Mouse (Mus musculus): ENCODE results near the gene Cryzl2. TPM values are rescaled to one million over a fixed set of nuclear protein-coding genes. Genes with fewer than 3 reads are reported as not detected.

Gene Cryzl2
- polyA plus RNA-seq, 1 experiment from 2014 or later, result 14.1 TPM

GRCm38 (mm10) chr1:157532826-157533460 lies 74.6 kb downstream of the Cryzl2 start:
- Histone ChIP-seq H3K27ac (replicated peaks) (no peak overlapping the region), H3K9ac (no peak overlapping the region), H3K4me3 (replicated peaks) (no peak overlapping the region), H3K27me3 (no peaks in the 10 kb centered on the region), H3K4me2 (replicated peaks) (no peak overlapping the region), H3K36me3 (no peaks in the 10 kb centered on the region), H3K4me1 (no peaks in the 10 kb centered on the region), H3K9me3 (replicated peaks) (no peaks in the 10 kb centered on the region)
- no peak for ATAC-seq (ENCODE audit: insufficient number of reproducible peaks, low FRiP score, low TSS enrichment, low read depth)
- 42% methylated on average over 8 of the region's 8 CpGs for WGBS

- H3K27ac ChIP-seq (replicated peaks), result no peak overlapping the region
- no peaks in the 10 kb centered on the region for H3K27me3 ChIP-seq
- no peak for ATAC-seq (ENCODE audit: insufficient number of reproducible peaks, low FRiP score, low TSS enrichment, low read depth)
- no peak overlapping the region for H3K4me3 ChIP-seq (replicated peaks)
- WGBS, result 88% methylated on average over 1 of the region's 1 CpGs
- H3K4me1 ChIP-seq, result no peaks in the 10 kb centered on the region
- no peak overlapping the region for H3K4me2 ChIP-seq (replicated peaks)
- no peak overlapping the region for H3K9ac ChIP-seq
- H3K9me3 ChIP-seq (replicated peaks), result no peaks in the 10 kb centered on the region
- H3K36me3 ChIP-seq, result no peaks in the 10 kb centered on the region
These were observed 77.2 kb downstream of the Cryzl2 start for GRCm38 (mm10) chr1:157535571-157535970.

- no peak for ATAC-seq (ENCODE audit: insufficient number of reproducible peaks, low FRiP score, low TSS enrichment, low read depth)
- 9% methylated on average over 6 of the region's 6 CpGs for WGBS
- Histone ChIP-seq H3K4me3 (replicated peaks) (no peak overlapping the region), H3K4me2 (replicated peaks) (no peak overlapping the region), H3K4me1 (no peaks in the 10 kb centered on the region), H3K27me3 (no peaks in the 10 kb centered on the region), H3K27ac (replicated peaks) (no peak overlapping the region), H3K36me3 (no peaks in the 10 kb centered on the region), H3K9me3 (replicated peaks) (no peaks in the 10 kb centered on the region), H3K9ac (no peak overlapping the region)
These were observed 78.1 kb downstream of the Cryzl2 start for GRCm38 (mm10) chr1:157536471-157536870.

- Histone ChIP-seq H3K36me3 (no peaks in the 10 kb centered on the region), H3K9ac (no peak overlapping the region), H3K4me2 (replicated peaks) (no peak overlapping the region), H3K27ac (replicated peaks) (no peak overlapping the region), H3K9me3 (replicated peaks) (no peaks in the 10 kb centered on the region), H3K27me3 (no peaks in the 10 kb centered on the region), H3K4me1 (no peaks in the 10 kb centered on the region), H3K4me3 (replicated peaks) (no peak overlapping the region)
- 79% methylated on average over 5 of the region's 5 CpGs for WGBS
- no peak for ATAC-seq (ENCODE audit: insufficient number of reproducible peaks, low FRiP score, low TSS enrichment, low read depth)
These were observed 79.3 kb downstream of the Cryzl2 start for GRCm38 (mm10) chr1:157537636-157538035.

Other genes starting within 250 kb of the Cryzl2 start
- gene Rasal2, start 46.0 kb upstream of the Cryzl2 start, polyA plus RNA-seq (2015; fragmentation: Nextera tagmentation; extraction: Ambion mirVana), result 16.8 and 17.1 TPM in 2 replicates
- 5.0 and 5.2 TPM in 2 replicates for gene Sec16b, start 48.2 kb downstream of the Cryzl2 start, polyA plus RNA-seq (2015; fragmentation: Nextera tagmentation; extraction: Ambion mirVana)

Data from embryonic facial prominence, embryonic 15.5 days (tissue).